Mouse (Mus musculus) C2C12 (cell line): Measurements from ENCODE around the gene 1700021F05Rik.

Experiments
- CEBPB ChIP-seq: IDR thresholded peaks from one replicate; pipeline ENCODE4 v1.6.1; 2011; ENCODE audit warnings: low read depth, mild to moderate bottlenecking, control low read depth, moderate library complexity
- CTCF ChIP-seq: IDR thresholded peaks from one replicate; pipeline ENCODE4 v1.5.1; 2011; ENCODE audit not compliant: control insufficient read depth, insufficient read depth, insufficient read length
- MAX ChIP-seq: IDR thresholded peaks from one replicate; pipeline ENCODE4 v1.6.1; 2011; ENCODE audit warnings: mild to moderate bottlenecking, control low read depth
- MYOG ChIP-seq: IDR thresholded peaks from one replicate; pipeline ENCODE4 v1.6.1; 2011; ENCODE audit not compliant: control insufficient read depth, insufficient read length; ENCODE audit errors: extremely low read depth
- USF1 ChIP-seq: IDR thresholded peaks from one replicate; pipeline ENCODE4 v1.6.1; 2011; ENCODE audit warnings: low read depth, mild to moderate bottlenecking, control low read depth, moderate library complexity

DNA sequence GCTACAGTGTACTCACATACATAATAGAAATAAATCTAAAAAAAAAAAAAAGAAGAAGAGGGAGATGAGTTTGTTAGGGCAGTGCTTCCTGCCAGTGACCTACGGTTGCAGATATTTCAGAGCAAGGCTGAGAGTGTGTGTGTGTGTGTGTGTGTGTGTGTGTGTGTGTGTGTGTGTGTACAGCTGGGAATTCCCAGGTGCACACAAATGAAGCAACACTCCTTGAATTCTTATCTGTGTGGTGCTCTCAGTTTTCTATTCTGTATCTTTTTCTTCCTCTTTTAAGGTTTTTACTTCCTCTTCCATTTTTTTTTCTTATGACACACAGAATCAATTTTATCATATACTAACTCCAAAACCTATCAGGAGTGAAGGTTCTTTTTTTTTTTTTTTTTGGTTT, 36.5 kb downstream of the 1700021F05Rik start:
- TF ChIP-seq USF1 (no peak), MAX (no peak), CTCF (no peak), CEBPB (no peak), MYOG (no peak)
